Mouse (Mus musculus): Measurements from ENCODE around the gene Psmg3.

- TF ChIP-seq MAX (IDR thresholded peaks at IDR 0.05; ENCODE audit: low read depth), result no peak
- TF ChIP-seq CEBPB (IDR thresholded peaks at IDR 0.05; ENCODE audit: insufficient read depth, poor library complexity, severe bottlenecking), result no peak
- TF ChIP-seq REST (IDR thresholded peaks at IDR 0.05; ENCODE audit: insufficient read depth, insufficient read length), result no peak
- no peak for TF ChIP-seq USF1 (IDR thresholded peaks at IDR 0.05; ENCODE audit: low read depth)
- TF ChIP-seq TCF12 (IDR thresholded peaks at IDR 0.05; ENCODE audit: insufficient read depth, poor library complexity, severe bottlenecking), result no peak
- no peak for TF ChIP-seq E2F4 (IDR thresholded peaks at IDR 0.05; ENCODE audit: insufficient read depth)
- TF ChIP-seq POLR2A (IDR thresholded peaks at IDR 0.05; ENCODE audit: insufficient read length, low read depth), result no peak
- no peak for TF ChIP-seq MYOG (IDR thresholded peaks at IDR 0.05; ENCODE audit: control insufficient read depth in 1 of 3, insufficient read depth in 1 of 3, insufficient read length in 2 of 3, low read depth in 2 of 3)
- TF ChIP-seq MYOD1 (IDR thresholded peaks at IDR 0.05; ENCODE audit: control insufficient read depth in 1 of 3, insufficient read length in 2 of 3, low read depth in 2 of 3), result no peak
- no peak for TF ChIP-seq SRF (IDR thresholded peaks at IDR 0.05; ENCODE audit: control insufficient read depth, insufficient read length, low read depth)
- no peak for TF ChIP-seq POLR2AphosphoS2 (IDR thresholded peaks at IDR 0.05; ENCODE audit: insufficient read length, low read depth)
These were observed 25.5 kb downstream of the Psmg3 start for GRCm38 (mm10) chr5:139801231-139801630.
